Mouse (Mus musculus) megakaryocyte, embryonic 14.5 days (primary cell): Measurements from ENCODE around the gene Gsc.

Experiments used
- FLI1 ChIP-seq: IDR thresholded peaks from 2 replicates; pipeline ENCODE4 v1.6.1; 2012; ENCODE audit warnings: low read length, inconsistent platforms, mixed read lengths
- GATA1 ChIP-seq: IDR thresholded peaks from 3 replicates; pipeline ENCODE4 v1.6.1; 2012; ENCODE audit warnings: mixed read lengths, low read length, inconsistent platforms, borderline replicate concordance

DNA sequence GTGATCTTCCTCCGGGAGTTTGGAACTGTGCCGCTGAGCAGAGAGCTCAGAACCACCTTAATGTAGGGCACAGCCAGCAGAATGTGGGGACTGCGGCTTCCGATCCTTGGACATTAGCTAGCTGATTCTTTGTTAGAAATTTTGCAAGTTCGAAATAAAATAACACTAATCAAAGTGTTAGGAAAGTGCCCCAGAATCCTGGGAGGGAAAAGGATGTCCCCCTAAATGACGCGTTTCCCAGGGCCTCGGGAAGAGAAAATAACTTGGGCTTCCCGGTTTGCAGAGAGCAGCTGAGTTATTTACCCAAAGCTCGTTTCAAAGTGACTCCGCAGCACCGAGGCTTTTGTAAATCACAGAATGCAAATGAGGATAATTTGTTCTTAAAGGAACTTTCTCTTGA lies 3.9 kb upstream of the Gsc start:
- no peak for TF ChIP-seq GATA1
- TF ChIP-seq FLI1, result no peak
